Mouse (Mus musculus): ENCODE measurements at regions not wholly inside any gene's neighbourhood (a gene's known extent, or its start where the extent isn't known, plus 50 kb on each side); places are given as distances from the start of the nearest gene placed in this dataset.

DNA sequence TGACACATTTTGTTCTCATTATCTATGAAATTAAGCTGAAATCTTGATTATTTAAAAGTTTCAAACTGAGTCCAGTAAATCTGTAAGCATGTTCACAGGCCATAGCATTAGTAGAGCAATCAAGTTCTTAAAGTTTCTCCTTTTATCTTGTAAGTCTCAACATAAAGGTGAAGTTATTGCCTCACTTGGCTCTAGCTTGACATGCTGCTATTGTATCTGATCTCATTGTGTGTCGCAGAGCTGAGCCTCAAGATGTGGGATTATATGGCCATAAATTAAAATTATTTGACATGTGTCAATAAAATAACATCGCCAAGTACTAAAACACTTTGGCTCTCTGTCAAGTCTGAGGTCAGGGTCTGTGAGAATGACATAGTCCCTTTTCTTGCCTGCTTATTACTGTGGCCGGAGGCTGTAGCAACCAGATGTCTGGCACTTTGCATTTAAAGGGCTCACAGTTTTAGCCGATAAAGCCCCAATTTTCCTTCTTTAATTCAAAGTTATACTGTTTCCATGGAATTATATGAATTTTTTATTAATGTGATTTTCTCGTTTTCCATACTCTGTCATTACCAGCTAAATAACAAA is 775.8 kb downstream of the A830018L16Rik start:
- Histone ChIP-seq H3K27me3 (ENCODE audit: control insufficient read depth, insufficient read depth, low read length, poor library complexity, severe bottlenecking) (no peaks in the 10 kb centered on the region), H3K9ac (ENCODE audit: low read depth, poor library complexity, severe bottlenecking) (no peak overlapping the region), H3K27ac (ENCODE audit: insufficient read depth, low read length) (no peak overlapping the region), H3K9me3 (replicated peaks; ENCODE audit: control insufficient read depth, insufficient read depth, low read length, poor library complexity, severe bottlenecking) (no peaks in the 10 kb centered on the region), H3K4me1 (ENCODE audit: control insufficient read depth, insufficient read depth, low read length) (no peaks in the 10 kb centered on the region), H3K4me3 (ENCODE audit: low read depth, low read length) (no peak overlapping the region), H3K36me3 (ENCODE audit: control insufficient read depth, insufficient read depth, low read length, poor library complexity, severe bottlenecking) (no peaks in the 10 kb centered on the region)
- no peak for TF ChIP-seq CTCF (IDR thresholded peaks at IDR 0.05; ENCODE audit: low read depth, low read length)
- no peak for TF ChIP-seq EP300 (IDR thresholded peaks at IDR 0.05; ENCODE audit: insufficient read depth, low read depth, low read length)
- TF ChIP-seq POLR2A (IDR thresholded peaks at IDR 0.05; ENCODE audit: insufficient read depth, low read length), result no peak

DNA sequence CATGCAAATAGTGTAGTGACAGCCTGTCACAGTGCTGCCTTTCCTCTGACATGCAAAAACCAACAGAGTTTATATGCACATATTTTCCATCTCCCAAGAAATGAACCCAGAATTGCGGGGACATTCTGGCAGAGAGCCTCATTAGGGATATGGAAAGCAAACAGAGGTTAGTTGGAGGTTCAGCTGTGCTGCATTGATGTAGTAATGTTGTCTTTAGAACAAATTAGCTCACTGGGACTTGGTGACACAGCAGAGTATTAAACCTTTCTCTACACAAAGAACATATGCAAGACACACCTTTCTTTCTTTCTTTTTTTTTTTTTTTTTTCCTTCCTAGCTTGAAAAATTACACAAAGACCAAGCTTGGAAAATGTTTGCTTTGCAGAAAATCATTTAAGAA is 778.7 kb downstream of the A830018L16Rik start:
- Histone ChIP-seq H3K27ac (ENCODE audit: insufficient read depth, low read length) (no peak overlapping the region), H3K9ac (ENCODE audit: low read depth, poor library complexity, severe bottlenecking) (no peak overlapping the region), H3K4me3 (ENCODE audit: low read depth, low read length) (no peak overlapping the region), H3K4me1 (ENCODE audit: control insufficient read depth, insufficient read depth, low read length) (no peaks in the 10 kb centered on the region), H3K27me3 (ENCODE audit: control insufficient read depth, insufficient read depth, low read length, poor library complexity, severe bottlenecking) (no peaks in the 10 kb centered on the region), H3K36me3 (ENCODE audit: control insufficient read depth, insufficient read depth, low read length, poor library complexity, severe bottlenecking) (no peaks in the 10 kb centered on the region), H3K9me3 (replicated peaks; ENCODE audit: control insufficient read depth, insufficient read depth, low read length, poor library complexity, severe bottlenecking) (no peaks in the 10 kb centered on the region)
- TF ChIP-seq EP300 (IDR thresholded peaks at IDR 0.05; ENCODE audit: insufficient read depth, low read depth, low read length) (no peak), CTCF (IDR thresholded peaks at IDR 0.05; ENCODE audit: low read depth, low read length) (no peak), POLR2A (IDR thresholded peaks at IDR 0.05; ENCODE audit: insufficient read depth, low read length) (no peak)

DNA sequence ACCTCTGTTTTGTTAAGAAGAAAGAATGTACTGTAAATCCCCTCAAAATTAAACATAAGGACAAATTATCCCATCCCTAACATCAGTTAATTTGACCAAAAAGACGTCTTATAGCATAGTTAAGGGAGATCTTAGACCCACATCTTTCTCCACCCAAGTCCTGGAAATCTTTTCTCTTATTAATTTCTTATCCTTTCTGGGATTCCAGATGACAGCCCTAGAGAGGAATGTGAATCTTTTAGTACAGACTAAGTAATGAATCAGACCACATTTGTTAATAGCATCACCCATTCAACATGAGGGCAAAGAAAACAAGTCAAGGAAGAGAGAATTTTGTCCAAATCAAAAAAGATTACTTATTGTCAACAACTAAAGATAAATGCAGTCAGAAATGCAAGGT is 817.2 kb downstream of the A830018L16Rik start:
- Histone ChIP-seq H3K9me3 (replicated peaks; ENCODE audit: control insufficient read depth, insufficient read depth, low read length, poor library complexity, severe bottlenecking) (no peaks in the 10 kb centered on the region), H3K9ac (ENCODE audit: low read depth, poor library complexity, severe bottlenecking) (no peak overlapping the region), H3K27me3 (ENCODE audit: control insufficient read depth, insufficient read depth, low read length, poor library complexity, severe bottlenecking) (no peaks in the 10 kb centered on the region), H3K27ac (ENCODE audit: insufficient read depth, low read length) (no peak overlapping the region), H3K36me3 (ENCODE audit: control insufficient read depth, insufficient read depth, low read length, poor library complexity, severe bottlenecking) (no peaks in the 10 kb centered on the region), H3K4me1 (ENCODE audit: control insufficient read depth, insufficient read depth, low read length) (no peaks in the 10 kb centered on the region), H3K4me3 (ENCODE audit: low read depth, low read length) (no peak overlapping the region)
- TF ChIP-seq EP300 (IDR thresholded peaks at IDR 0.05; ENCODE audit: insufficient read depth, low read depth, low read length) (no peak), CTCF (IDR thresholded peaks at IDR 0.05; ENCODE audit: low read depth, low read length) (no peak), POLR2A (IDR thresholded peaks at IDR 0.05; ENCODE audit: insufficient read depth, low read length) (no peak)

DNA sequence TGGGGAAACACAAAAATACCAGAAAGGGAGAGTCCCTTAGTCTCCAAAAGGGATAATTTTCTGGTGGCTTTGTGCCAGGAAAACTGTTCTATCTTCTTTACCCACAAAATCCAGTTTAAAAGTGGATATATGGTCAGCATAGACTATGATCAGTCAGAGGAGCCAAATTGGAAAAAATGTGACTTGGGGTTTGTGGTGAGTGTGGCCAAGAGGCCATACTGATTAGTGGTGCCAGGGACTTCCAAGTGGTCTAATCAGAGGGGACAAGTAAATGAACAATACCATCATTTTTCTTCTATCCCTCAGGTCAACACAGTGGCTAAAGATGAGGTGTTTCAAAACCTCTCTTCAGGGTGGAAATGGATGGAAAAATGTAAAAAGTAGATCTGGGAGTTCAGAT is 828.2 kb downstream of the A830018L16Rik start:
- H3K9ac ChIP-seq (ENCODE audit: low read depth, poor library complexity, severe bottlenecking), result no peak overlapping the region
- H3K36me3 ChIP-seq (ENCODE audit: control insufficient read depth, insufficient read depth, low read length, poor library complexity, severe bottlenecking), result no peaks in the 10 kb centered on the region
- no peak overlapping the region for H3K27ac ChIP-seq (ENCODE audit: insufficient read depth, low read length)
- H3K9me3 ChIP-seq (replicated peaks; ENCODE audit: control insufficient read depth, insufficient read depth, low read length, poor library complexity, severe bottlenecking), result no peaks in the 10 kb centered on the region
- no peaks in the 10 kb centered on the region for H3K4me1 ChIP-seq (ENCODE audit: control insufficient read depth, insufficient read depth, low read length)
- H3K27me3 ChIP-seq (ENCODE audit: control insufficient read depth, insufficient read depth, low read length, poor library complexity, severe bottlenecking), result no peaks in the 10 kb centered on the region
- no peak overlapping the region for H3K4me3 ChIP-seq (ENCODE audit: low read depth, low read length)
- no peak for TF ChIP-seq EP300 (IDR thresholded peaks at IDR 0.05; ENCODE audit: insufficient read depth, low read depth, low read length)

DNA sequence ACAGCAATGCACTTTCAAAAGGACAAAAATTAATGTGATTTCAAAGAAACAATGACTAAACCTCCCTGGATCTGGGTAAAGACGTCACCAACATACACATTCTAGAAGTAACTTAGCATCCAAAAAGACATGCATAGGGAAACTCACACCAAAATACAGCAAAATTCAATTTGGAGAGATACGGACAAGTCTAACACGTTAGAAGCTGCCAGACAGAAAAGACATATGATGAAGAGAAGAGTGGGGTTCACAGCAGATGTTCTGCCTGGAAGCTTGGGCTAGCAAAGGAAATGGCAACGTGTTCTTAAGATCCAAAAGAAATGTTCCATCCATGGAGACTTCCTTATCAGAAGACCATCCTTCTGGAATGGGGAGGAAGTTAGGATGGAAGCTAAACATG is 868.6 kb downstream of the A830018L16Rik start:
- H3K4me3 ChIP-seq (ENCODE audit: low read depth, low read length), result no peak overlapping the region
- TF ChIP-seq EP300 (IDR thresholded peaks at IDR 0.05; ENCODE audit: insufficient read depth, low read depth, low read length), result no peak
- no peak for TF ChIP-seq CTCF (IDR thresholded peaks at IDR 0.05; ENCODE audit: low read depth, low read length)
- no peak for TF ChIP-seq POLR2A (IDR thresholded peaks at IDR 0.05; ENCODE audit: insufficient read depth, low read length)

DNA sequence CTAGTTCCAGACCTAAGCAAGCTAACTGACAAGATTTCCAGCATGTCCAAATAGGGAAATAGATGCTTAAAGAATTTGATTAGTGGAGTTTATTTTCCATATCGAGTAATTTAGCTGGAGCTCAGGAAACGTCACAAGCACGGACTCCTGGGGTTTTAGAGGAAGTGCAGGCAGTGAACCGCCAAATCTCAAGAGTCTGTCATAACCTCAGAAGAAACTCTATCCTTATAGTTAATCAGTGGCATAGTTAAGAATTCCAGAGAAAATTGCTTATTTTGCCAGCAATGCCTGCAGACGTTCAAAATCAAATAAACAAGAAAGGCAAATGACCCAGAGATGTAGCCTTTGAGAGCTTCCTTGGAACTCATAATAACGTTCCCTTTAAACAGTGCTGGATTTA is 871.6 kb downstream of the A830018L16Rik start:
- TF ChIP-seq CTCF (IDR thresholded peaks at IDR 0.05; ENCODE audit: low read depth, low read length) (no peak), POLR2A (IDR thresholded peaks at IDR 0.05; ENCODE audit: insufficient read depth, low read length) (no peak), EP300 (IDR thresholded peaks at IDR 0.05; ENCODE audit: insufficient read depth, low read depth, low read length) (no peak)
- H3K9ac ChIP-seq (ENCODE audit: low read depth, poor library complexity, severe bottlenecking), result no peak overlapping the region

More for the DNA sequence above, 868.6 kb downstream of the A830018L16Rik start:
- H3K9ac ChIP-seq (ENCODE audit: low read depth, poor library complexity, severe bottlenecking), result no peak overlapping the region
- no peaks in the 10 kb centered on the region for H3K9me3 ChIP-seq (replicated peaks; ENCODE audit: control insufficient read depth, insufficient read depth, low read length, poor library complexity, severe bottlenecking)
- H3K27me3 ChIP-seq (ENCODE audit: control insufficient read depth, insufficient read depth, low read length, poor library complexity, severe bottlenecking), result no peaks in the 10 kb centered on the region
- no peak overlapping the region for H3K27ac ChIP-seq (ENCODE audit: insufficient read depth, low read length)
- H3K36me3 ChIP-seq (ENCODE audit: control insufficient read depth, insufficient read depth, low read length, poor library complexity, severe bottlenecking), result no peaks in the 10 kb centered on the region
- no peaks in the 10 kb centered on the region for H3K4me1 ChIP-seq (ENCODE audit: control insufficient read depth, insufficient read depth, low read length)

More for the DNA sequence above, 871.6 kb downstream of the A830018L16Rik start:
- Histone ChIP-seq H3K27me3 (ENCODE audit: control insufficient read depth, insufficient read depth, low read length, poor library complexity, severe bottlenecking) (no peaks in the 10 kb centered on the region), H3K4me1 (ENCODE audit: control insufficient read depth, insufficient read depth, low read length) (no peaks in the 10 kb centered on the region), H3K9me3 (replicated peaks; ENCODE audit: control insufficient read depth, insufficient read depth, low read length, poor library complexity, severe bottlenecking) (no peaks in the 10 kb centered on the region), H3K27ac (ENCODE audit: insufficient read depth, low read length) (no peak overlapping the region), H3K4me3 (ENCODE audit: low read depth, low read length) (no peak overlapping the region), H3K36me3 (ENCODE audit: control insufficient read depth, insufficient read depth, low read length, poor library complexity, severe bottlenecking) (no peaks in the 10 kb centered on the region)

Measured in ES-Bruce4 (cell line).